Mouse (Mus musculus): Measurements from ENCODE around the gene Tyw3.

DNA sequence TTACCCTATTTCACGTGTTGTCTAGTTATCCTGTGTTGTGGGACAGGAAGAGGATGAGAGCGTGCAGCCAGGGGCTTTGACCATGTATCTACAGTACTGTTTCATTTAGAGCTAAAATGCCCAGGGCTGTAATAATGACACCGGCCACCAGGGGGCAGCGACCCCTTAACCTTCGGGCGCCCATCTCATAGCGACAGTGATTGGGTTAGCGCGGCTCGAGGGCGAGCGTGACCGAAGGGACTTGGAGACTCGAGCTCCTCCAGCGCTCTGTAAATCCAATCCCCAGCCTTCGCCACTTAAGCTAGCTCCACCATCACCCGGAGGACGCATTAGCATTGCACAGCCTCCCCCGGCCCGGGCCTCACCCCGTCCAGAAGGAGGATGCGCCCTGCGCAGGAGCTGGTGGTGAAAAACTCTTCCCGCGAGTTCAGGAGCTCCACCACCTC lies 393 bp downstream of the Tyw3 start, which contains the start of gene Cryz:
- TF ChIP-seq MAFK (IDR thresholded peaks at IDR 0.05; ENCODE audit: insufficient read depth, low read depth, low read length) (no peak), ZC3H11A (IDR thresholded peaks at IDR 0.05; ENCODE audit: borderline replicate concordance, low read depth, low read length) (peak; percentile 26; the same call in 1 of the 2 replicates), HCFC1 (IDR thresholded peaks at IDR 0.05; ENCODE audit: borderline replicate concordance, insufficient read depth, low read length) (no peak), CHD2 (IDR thresholded peaks at IDR 0.05; ENCODE audit: low read depth, low read length) (no peak)

Data from ES-E14 (cell line).